Mouse (Mus musculus) ES-E14 (cell line): ENCODE results near the gene Eno2. TPM values are rescaled to one million over a fixed set of nuclear protein-coding genes. Genes with fewer than 3 reads are reported as not detected.
"Not testable (repeated sequence)": the region's sequence is repeated elsewhere in the genome, so short reads cannot be mapped to it uniquely, and the experiment has no call there.

Experiments
- DNase-seq: peaks from one replicate; pipeline ENCODE4 v3.0.0-alpha.2; 2013; ENCODE audit warnings: low read depth, low spot score
- H3K27ac ChIP-seq: 2 replicates; pipeline ENCODE4 v1.5.1; 2012; ENCODE audit warnings: low read depth, mild to moderate bottlenecking, low read length, moderate library complexity, mixed read lengths; ENCODE audit not compliant: poor library complexity, insufficient read depth, severe bottlenecking
- H3K36me3 ChIP-seq: 2 replicates; pipeline ENCODE4 v1.6.1; 2012; ENCODE audit warnings: mild to moderate bottlenecking, low read length, moderate library complexity, mixed read lengths; ENCODE audit not compliant: control insufficient read depth, poor library complexity, insufficient read depth, severe bottlenecking
- H3K4me1 ChIP-seq, 2 experiments: fragments of 150-350 bp in 1 of 2; sonication (generic) in 1 of 2; 2 replicates each; pipeline ENCODE4 v1.6.1; 2012; ENCODE audit warnings: low read length in 2 of 2, mild to moderate bottlenecking in 1 of 2, mixed read lengths in 1 of 2; ENCODE audit not compliant: control insufficient read depth in 2 of 2, insufficient read depth in 2 of 2, poor library complexity in 1 of 2
- H3K4me3 ChIP-seq, 2 experiments: fragments of 150-350 bp in 1 of 2; sonication (generic) in 1 of 2; 2 replicates each; pipeline ENCODE4 v1.5.1; 2012; ENCODE audit warnings: low read length in 2 of 2, low read depth in 1 of 2, mild to moderate bottlenecking in 1 of 2, mixed read lengths in 1 of 2; ENCODE audit not compliant: insufficient read depth in 1 of 2, poor library complexity in 1 of 2, severe bottlenecking in 1 of 2
- H3K9ac ChIP-seq: 2 replicates; pipeline ENCODE4 v1.6.1; 2012; ENCODE audit warnings: low read depth, mild to moderate bottlenecking, low read length, mixed read lengths; ENCODE audit not compliant: poor library complexity, insufficient read depth, severe bottlenecking
- H3K9me3 ChIP-seq: fragments of 150-350 bp; sonication (generic); 2 replicates; pipeline ENCODE4 v1.6.1; 2012; ENCODE audit warnings: low read depth, mild to moderate bottlenecking, low read length; ENCODE audit not compliant: control insufficient read depth, insufficient read depth
- CHD2 ChIP-seq: IDR thresholded peaks from 2 replicates; pipeline ENCODE4 v1.6.1; 2014; ENCODE audit warnings: mild to moderate bottlenecking, low read depth, low read length, inconsistent platforms
- HCFC1 ChIP-seq: IDR thresholded peaks from 2 replicates; pipeline ENCODE4 v1.6.1; 2012; ENCODE audit warnings: low read length, inconsistent platforms, borderline replicate concordance; ENCODE audit not compliant: insufficient read depth
- MAFK ChIP-seq: IDR thresholded peaks from 2 replicates; pipeline ENCODE4 v1.6.1; 2014; ENCODE audit warnings: mild to moderate bottlenecking, low read depth, low read length, inconsistent platforms; ENCODE audit not compliant: insufficient read depth
- ZC3H11A ChIP-seq: IDR thresholded peaks from 2 replicates; pipeline ENCODE4 v1.6.1; 2012; ENCODE audit warnings: low read depth, mild to moderate bottlenecking, inconsistent platforms, low read length, borderline replicate concordance
- ZNF384 ChIP-seq: IDR thresholded peaks from 2 replicates; pipeline ENCODE4 v1.6.1; 2012; ENCODE audit warnings: low read depth, low read length, inconsistent platforms
- in situ Hi-C, 2 experiments: fragments of 600-800 bp; cut with MboI; formaldehyde crosslinking; loops; one replicate each; pipeline ENCODE4 v1.15.1; 2025; ENCODE audit warnings: low sequenced_read_pairs in 2 of 2, inconsistent platforms in 1 of 2; ENCODE audit not compliant: unreplicated experiment in 2 of 2
- total RNA-seq: library from RNA; depleted of rRNA; stranded (reverse); fragments of 300-350 nt; gene quantifications from 2 replicates; pipeline ENCODE4 v1.2.3, GENCODE M21; 2012

The Eno2 gene
- total RNA-seq, 1 experiment: 10.1 TPM

DNA sequence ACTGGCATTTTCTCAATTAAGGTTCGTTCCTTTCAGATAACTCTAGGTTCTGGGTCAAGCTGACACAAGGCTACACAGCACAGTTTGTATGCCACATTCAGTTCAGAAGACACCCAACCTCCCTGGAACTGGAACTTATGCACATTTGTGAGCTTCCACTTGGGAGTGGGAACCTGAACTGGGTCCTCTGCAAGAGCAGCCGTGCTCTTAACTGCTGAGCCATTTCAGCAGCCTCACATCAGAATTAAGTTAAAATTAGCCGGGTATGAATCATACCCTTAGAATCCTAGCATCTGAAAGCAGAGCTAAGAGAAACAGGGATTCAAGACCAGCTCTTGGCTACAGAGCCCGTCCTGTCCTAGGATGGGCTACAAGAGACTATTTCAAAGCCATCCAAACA lies 37.9 kb upstream of the Eno2 start:
- no peak for DNase-seq
- no peak overlapping the region for H3K9ac ChIP-seq
- H3K36me3 ChIP-seq: peaks cover 17% of the 10 kb centered on the region
- TF ChIP-seq ZC3H11A (no peak), HCFC1 (no peak), CHD2 (no peak), MAFK (no peak), ZNF384 (no peak)
- H3K27ac ChIP-seq: no peak overlapping the region
- no peak overlapping the region for H3K4me3 ChIP-seq
- in situ Hi-C loops: no loop called here
- H3K9me3 ChIP-seq: no peaks in the 10 kb centered on the region
- peaks cover 0 to 16% of the 10 kb centered on the region in 2 experiments; a peak in 2 of 4 replicates for H3K4me1 ChIP-seq

DNA sequence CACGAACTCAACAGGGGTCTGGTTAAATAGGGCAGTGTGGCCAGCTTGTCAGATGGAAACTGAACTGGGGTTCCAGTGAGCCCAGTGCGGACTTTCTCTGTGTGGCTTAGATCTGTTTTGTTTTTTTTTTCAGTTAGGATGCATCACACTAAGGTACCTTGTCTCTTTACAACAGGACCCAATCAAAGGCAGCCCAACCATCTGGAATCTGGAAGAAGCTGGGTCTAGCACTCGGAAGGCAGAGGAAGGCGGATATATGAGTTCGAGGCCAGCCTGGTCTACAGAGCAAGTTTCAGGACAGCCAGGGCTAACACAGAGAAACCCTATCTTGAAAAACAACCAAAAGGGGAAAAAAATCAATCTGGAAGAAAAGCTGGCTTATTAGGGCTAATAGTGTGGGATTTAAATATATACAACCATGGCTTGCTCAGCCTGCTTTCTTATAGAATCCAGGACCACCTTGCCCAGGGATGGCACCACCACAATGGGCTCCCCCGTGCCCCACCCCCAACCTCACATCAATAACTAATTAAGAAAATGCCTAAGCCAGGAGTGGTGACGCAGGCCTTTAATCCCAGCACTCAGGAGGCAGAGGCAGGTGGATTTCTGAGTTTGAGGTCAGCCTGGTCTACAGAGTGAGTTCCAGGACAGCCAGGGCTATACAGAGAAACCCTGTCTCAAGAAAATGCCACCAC lies 37.1 kb upstream of the Eno2 start:
- DNase-seq: no peak
- no peak for TF ChIP-seq ZC3H11A

DNA sequence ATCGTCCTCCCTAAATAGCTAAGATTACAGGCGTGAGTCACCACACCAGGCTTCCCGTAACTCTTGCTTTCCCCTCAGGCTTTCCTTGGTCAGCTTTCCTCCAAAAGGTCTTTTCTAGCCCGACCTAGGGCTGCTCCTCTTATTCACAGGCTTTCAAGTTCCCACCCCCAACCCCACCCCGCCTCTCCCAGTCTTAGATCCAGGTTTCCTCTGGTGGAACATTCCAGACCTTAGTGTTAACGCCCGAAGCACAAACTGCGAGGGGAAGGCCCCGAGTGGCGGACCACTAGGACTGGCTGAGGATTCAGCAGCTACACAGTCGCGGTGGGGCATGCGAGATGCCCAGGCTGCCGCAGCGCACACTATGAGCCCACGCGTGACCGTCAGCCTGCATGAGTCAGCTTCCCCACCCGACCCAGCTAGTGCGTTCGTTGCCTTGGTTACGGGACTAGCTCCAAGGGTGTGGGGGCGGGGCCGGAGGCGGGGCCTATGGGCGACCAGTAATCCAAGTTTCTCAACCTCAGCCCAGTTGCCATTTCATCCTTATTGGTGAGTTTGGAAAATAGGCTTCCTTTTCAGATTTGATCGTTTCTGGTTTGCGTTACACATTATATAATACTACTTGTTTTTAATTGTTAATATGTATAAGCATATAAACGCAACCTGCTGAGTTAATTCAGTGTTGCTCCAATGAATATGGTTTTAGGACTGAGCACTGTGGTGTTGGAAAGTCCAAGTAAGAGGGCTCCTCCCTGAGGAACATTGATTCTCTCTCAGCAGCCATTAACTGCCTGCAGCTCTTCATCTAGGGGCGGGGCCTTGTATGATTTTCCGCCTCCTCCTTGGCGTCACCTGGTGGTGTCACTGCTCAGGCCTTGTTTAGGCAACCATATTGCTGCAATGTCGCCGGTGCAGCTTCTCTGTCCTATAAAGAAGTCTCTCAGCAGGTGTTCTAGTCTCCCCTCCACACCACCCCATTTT lies 36.2 kb upstream of the Eno2 start:
- peak overlapping the region; percentile 55 to 72 for H3K4me3 ChIP-seq
- 0 out of 2 replicates have a peak, but pooled peaks cover 1% of the 10 kb centered on the region for H3K36me3 ChIP-seq
- peak overlapping the region; percentile 99 for H3K27ac ChIP-seq
- in situ Hi-C loops: no loop called here
- H3K4me1 ChIP-seq: peaks cover 0 to 10% of the 10 kb centered on the region in 2 experiments; a peak in 2 of 4 replicates
- no peaks in the 10 kb centered on the region for H3K9me3 ChIP-seq
- no peak for TF ChIP-seq ZNF384
- TF ChIP-seq ZC3H11A: no peak
- TF ChIP-seq MAFK: peak; percentile 75; the same call in 1 of the 2 replicates
- peak; percentile 23; the same call in 1 of the 2 replicates for TF ChIP-seq CHD2
- TF ChIP-seq HCFC1: 0 out of 2 replicates have a peak, but pooled peaks have one; percentile 6
- DNase-seq: peak; percentile 96
- peak overlapping the region; percentile 84 for H3K9ac ChIP-seq

More for the DNA sequence above, 37.1 kb upstream of the Eno2 start:
- Histone ChIP-seq H3K36me3 (peaks cover 9% of the 10 kb centered on the region), H3K4me3 (peak overlapping the region; percentile 26 to 55), H3K27ac (peak overlapping the region; percentile 99; the same call in 1 of the 2 replicates), H3K9ac (peak overlapping the region; percentile 43; the same call in 1 of the 2 replicates), H3K9me3 (no peaks in the 10 kb centered on the region), H3K4me1 (peaks cover 0 to 12% of the 10 kb centered on the region in 2 experiments; a peak in 2 of 4 replicates)
- in situ Hi-C loops: no loop called here

DNA sequence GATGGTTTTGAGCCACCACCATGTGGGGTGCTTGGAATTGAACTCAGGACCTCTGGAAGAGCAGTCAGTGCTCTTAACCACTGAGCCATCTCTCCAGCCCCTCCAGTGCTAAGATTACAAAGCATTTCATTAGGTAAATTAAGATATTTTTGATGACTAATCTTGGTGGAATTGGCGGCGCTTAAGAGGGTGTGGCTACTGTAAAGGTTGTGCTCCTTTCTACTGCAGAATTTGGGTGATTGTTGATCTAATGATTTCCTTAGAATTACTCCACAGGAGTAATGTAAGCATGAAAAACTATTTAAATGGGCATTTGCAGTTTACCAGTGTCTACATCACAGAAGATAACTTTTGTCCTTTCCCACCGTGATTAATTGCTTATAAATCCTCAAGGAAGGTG lies 34.9 kb upstream of the Eno2 start:
- H3K9ac ChIP-seq: no peak overlapping the region
- peaks cover 0 to 5% of the 10 kb centered on the region in 2 experiments; a peak in 2 of 4 replicates for H3K4me1 ChIP-seq
- H3K27ac ChIP-seq: no peak overlapping the region; the same call in 1 of the 2 replicates
- TF ChIP-seq MAFK (no peak), HCFC1 (no peak), ZNF384 (no peak), CHD2 (no peak), ZC3H11A (no peak)
- H3K36me3 ChIP-seq: no peaks in the 10 kb centered on the region
- DNase-seq: no peak
- H3K4me3 ChIP-seq: no peak overlapping the region
- no peaks in the 10 kb centered on the region for H3K9me3 ChIP-seq
- in situ Hi-C loops: no loop called here

DNA sequence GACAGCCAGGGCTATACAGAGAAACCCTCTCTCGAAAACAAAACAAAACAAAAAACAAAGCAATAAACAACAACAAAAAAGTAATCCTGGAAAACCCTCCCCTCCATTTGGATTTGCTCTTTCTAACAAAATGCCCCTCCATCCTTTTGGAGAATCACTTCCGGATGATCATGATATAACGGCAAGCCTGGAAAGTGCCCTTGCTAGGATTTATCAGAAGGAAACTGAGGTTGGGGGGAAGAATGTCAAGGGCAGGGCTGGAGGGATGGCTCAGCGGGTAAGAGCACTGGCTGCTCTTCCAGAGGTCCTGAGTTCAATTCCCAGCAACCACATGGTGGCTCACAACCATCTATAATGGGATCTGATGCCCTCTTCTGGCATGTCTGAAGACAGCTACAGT lies 34.2 kb upstream of the Eno2 start:
- in situ Hi-C loops, H3K9me3 ChIP-seq, H3K9ac ChIP-seq, DNase-seq, H3K27ac ChIP-seq, H3K4me1 ChIP-seq, H3K36me3 ChIP-seq: not testable (repeated sequence)
- H3K4me3 ChIP-seq: peak overlapping the region in 1 of 2 experiments; percentile 40; a peak in 1 of 4 replicates
